Mouse (Mus musculus) kidney, adult 18-20 months (tissue): ENCODE data around the gene Prr9.

ENCODE experiments used
- DNase-seq: peaks from one replicate; pipeline ENCODE4 v3.0.0; 2021

Gene Prr9

DNA sequence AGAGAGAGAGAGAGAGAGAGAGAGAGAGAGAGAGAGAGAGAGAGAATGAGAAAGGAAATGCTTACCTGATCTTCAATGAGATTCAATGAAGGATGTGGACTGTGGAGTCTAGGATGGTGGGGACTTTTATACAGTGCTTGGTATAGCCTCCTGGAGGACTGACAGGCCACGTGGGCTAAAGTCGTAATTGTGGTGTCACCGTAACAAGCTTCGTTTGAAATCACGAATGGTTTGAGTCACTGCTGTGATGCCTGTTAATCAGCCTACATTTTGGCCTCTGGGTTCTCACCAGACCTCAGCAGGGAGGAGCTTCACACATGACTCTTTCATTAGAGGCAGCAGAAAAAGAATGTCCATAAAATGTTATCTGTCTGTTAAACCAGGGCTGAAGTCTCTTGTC, at the start of gene Prr9:
Gene Prr9 (minus strand): TSS at position 101 of the 400 bp plus-strand sequence.
- no peak for DNase-seq

DNA sequence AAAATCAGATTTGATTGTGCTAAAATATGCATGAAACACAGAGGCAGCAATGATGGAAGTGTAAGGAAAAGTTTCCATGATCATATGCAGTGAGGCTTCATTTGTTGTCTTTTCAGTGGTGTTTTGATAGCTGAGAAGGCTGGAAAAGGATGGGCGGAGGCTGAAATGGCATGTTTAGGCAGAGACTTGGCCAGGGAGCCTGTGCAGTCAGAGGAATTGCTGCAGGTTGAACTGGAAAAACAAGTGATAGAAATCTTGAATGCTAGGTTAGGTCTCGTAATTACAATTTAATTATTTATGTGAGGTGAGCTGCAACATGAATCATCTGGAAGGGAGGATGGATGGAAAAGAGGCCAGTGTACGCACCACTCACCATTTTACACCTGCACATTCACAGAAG, 46.1 kb upstream of the Prr9 start:
- DNase-seq: no peak

DNA sequence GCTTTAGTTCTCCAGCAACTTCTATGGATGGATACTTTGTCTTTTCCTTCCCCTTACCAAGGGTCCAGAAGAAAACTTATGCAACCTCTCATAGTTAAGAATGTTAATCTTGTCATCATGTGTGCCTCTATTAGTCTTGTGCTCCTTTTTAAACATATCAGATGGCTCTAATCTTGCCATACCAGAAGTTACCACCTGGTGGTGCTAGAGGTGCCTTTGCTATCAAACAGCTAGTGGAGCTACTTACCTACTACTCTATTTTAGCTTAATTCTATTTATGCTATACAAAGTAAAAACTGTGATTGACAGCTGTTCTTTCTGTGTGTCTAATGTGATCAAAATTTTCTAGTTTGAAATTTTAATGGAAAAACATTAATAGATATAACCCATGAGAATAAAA, 29.6 kb upstream of the Prr9 start:
- peak; percentile 32 for DNase-seq

DNA sequence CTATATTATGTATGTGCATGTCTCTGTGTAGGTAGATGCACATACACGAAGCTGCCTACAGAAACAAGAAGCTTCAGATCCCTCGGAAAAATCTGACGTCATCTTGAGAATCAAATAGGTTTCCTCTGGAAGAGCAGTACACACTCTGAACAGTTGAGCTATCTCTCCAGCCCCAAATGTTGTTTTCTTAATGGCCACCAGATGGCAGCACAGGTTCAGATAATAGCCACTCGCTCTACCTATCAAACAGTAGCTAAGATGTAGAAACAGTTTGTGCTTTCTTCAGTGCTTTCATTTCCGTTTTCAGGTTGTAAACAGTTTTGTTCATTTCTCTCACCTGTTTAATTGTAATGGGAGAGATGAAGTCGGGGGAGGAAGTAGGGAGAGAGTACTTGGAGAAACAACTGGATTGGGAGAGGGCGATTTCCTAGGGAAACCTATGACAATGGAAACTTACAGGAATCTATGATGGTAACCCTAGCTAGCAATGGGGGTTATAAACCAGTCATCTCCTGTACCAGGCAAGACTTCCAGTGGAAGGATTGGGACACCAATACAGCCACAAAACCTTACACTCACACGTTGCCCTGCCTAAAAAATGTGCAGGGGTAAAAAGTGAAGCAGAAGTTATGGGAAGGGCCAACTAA, 27.0 kb upstream of the Prr9 start:
- DNase-seq: peak; percentile 28

DNA sequence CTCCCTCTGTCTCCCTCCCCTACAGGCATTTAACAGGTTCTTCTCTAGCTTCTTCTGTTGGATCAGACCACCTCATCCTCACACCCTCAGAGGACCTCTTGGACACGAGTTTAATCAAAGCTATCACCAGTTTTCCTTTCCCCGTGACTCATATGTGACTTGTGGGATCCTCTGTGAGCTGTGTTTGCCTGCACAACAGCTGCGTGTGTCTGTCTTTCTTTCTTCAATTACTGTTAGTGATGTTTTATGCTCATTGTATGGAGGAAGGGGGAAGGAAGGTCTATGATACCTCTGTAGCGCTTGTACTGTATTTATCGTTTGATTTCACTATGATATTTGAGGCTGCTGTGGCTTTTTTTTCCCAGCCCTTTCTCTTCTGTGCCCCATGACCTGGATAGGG, 24.2 kb upstream of the Prr9 start:
- DNase-seq: no peak

DNA sequence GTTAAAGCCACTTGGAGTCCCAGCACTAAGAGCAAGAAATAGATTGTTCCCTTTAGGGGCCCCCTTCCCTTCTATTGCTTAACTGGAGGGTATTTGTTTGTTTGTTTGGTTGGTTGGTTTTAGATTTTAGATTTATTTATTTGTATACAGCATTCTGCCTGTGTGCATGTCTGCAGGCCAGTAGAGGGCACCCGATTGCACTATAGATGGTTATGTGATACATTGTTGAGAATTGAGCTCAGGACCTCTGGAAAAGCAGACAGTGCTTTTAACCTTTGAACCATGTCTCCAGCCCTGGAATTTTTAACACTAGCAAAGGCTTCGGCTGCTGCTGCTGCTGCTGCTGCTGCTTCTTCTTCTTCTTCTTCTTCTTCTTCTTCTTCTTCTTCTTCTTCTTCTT, 23.7 kb upstream of the Prr9 start:
- no peak for DNase-seq

DNA sequence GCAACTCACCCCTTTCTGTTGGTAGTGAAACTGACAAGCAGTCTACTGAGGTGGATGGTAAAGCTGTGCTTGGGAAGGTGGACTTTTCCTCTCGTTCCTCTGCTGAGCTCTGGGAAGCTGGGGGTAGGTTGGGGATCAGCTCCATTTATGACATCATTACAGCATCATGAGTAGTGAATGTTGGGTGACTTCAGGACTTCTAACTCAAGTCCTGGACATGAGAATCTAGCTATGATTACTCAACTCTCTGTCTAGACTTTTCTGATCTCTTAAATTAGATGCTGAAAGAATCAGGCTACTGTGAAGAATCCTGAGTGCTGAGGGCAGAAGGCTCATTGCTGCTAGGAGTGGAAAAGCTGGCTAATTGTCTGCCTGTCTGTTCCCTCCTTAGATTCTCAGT, 18.9 kb upstream of the Prr9 start, which contains the start of gene Lelp1:
Gene Lelp1 (minus strand): TSS at position 101 of the 400 bp plus-strand sequence.
- DNase-seq: no peak

DNA sequence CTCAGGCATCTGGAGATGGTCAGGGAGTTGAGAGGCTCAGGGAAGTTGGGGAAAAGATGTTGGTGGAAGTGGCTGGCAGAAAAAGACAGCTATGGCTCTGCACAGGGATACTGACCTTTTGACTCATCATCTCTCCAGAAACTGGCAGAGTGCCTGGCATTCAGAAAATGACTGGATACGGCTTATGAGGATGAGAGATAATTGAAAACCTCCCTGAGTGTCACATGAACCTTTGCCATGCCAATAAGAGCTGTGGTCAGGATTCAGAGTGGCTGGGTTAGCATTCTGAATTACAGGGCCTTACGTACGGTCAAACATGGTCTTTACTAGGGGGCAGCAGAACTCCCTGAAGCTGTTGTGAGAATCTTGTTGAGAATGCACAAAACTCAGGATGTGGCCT, 2.8 kb downstream of the Prr9 start:
- no peak for DNase-seq

DNA sequence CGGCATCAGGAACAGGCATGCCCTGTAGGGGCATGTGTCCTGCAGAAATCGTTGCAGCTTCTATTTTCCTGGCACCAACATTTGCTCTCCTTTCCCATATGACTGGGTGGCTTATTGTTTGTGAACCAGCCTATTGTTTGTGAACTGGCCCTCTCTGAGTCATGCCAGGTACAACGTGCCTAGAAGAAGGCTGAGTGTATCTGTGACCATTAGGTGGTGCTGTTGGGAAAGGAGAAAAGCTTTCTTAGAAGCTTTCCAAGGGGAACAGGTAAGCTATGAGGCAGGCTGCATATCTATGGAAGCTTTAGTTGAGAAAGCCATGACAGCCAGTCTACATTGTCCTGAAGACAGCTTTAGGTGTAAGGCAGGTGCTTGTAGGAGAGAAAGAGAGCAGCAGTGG, 5.8 kb downstream of the Prr9 start:
- DNase-seq: peak; percentile 6

DNA sequence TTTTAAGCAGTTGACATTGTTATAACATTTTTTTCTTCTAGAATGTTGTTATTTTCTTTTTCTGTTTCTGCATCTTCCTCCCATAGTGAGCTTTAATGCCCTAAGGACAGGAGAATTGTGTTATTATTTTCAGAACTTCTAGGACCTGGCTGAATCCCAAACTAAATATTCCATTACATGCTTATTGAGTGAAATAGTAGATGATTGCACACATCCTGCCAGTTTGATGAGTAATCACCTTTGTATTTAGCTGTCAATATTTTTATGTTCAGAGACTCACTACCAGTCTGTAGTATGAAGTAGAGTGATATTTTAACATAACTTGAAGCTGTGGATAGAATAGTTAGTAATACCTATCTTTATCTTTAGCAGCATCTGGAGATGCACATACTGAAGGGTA, 12.2 kb downstream of the Prr9 start:
- no peak for DNase-seq

DNA sequence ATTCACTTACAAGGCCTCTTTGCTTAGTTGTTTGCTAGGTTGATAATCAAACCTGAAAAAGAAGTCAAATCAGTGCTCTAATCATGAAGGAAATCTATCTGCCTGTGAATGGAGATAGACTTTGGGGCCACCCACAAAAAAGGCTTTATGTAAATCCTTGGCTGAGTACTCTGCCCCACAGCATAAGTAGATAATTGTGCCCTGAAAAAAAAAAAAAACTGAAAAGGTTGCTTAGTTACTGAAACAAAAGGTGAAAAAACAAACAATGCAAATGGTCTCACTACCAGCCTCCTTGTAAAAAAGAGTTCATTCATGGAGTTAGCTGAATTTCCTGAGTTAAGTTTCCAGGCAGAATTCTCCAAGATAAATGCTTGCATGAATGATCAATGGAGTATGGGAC, 13.0 kb downstream of the Prr9 start:
- DNase-seq: no peak

DNA sequence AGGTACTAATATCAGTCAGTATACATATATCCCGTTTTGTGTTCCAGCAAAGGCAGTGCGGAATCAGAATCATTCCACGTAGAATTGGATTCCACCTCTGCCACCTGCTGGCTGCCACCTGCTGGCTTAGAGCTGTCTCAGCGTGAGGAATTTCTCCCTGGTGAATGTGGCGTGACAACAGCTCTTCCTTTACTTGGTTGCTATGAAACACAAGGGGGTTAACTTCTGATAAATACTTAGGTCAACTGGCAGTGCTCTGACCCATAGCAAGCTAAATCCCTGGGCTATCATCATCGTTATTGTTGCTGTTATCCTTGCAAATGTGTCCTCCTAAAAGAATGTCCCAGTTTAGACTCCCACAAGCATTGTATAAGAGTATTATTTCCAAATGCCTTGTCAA, 17.2 kb downstream of the Prr9 start:
- peak; percentile 54 for DNase-seq

DNA sequence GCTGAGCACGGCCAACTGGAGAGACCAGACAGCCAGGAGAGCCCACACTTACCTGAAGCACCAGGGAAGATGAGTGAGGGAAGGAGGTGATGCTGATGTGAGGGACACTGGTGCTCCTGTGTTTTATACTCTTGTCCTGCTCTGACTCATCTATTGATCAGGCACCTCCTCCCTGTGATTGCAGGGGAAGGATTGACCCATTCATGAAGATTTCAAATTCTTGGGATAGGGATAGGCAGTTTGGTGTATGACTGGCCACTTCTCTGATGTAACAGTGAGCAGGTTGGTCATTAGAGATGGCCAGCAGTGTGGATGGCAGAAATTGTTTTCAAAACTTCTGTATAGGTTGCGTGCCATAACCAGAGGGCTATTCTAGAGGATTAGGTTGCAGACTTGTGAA, 40.7 kb downstream of the Prr9 start, which contains the start of gene Lor:
Gene Lor (minus strand): TSS at position 101 of the 400 bp plus-strand sequence.
- no peak for DNase-seq

DNA sequence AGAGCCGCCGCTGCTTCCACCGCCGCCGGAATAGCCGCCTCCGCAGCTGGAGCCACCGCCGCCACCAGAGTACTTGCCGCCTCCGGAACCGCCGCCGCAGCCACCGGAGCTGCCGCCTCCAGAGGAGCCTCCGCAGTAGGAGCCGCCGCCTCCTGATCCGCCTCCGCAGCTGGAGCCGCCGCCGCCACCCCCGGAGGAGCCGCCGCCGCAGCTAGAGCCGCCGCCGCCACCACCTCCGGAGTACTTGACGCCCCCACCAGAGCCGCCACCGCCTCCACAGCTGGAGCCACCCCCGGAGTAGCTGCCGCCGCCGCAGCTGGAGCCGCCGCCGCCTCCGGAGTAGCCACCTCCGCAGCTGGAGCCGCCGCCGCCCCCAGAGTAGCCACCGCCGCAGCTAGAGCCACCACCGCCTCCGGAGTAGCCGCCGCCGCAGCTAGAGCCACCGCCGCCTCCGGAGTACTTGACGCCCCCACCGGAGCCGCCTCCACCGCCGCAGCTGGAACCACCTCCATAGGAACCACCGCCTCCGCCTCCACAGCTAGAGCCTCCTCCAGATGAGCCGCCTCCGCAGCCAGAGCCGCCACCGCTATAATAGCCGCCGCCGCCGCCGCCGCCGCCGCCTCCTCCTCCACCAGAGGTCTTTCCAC, 42.3 kb downstream of the Prr9 start:
- peak; percentile 47 for DNase-seq

DNA sequence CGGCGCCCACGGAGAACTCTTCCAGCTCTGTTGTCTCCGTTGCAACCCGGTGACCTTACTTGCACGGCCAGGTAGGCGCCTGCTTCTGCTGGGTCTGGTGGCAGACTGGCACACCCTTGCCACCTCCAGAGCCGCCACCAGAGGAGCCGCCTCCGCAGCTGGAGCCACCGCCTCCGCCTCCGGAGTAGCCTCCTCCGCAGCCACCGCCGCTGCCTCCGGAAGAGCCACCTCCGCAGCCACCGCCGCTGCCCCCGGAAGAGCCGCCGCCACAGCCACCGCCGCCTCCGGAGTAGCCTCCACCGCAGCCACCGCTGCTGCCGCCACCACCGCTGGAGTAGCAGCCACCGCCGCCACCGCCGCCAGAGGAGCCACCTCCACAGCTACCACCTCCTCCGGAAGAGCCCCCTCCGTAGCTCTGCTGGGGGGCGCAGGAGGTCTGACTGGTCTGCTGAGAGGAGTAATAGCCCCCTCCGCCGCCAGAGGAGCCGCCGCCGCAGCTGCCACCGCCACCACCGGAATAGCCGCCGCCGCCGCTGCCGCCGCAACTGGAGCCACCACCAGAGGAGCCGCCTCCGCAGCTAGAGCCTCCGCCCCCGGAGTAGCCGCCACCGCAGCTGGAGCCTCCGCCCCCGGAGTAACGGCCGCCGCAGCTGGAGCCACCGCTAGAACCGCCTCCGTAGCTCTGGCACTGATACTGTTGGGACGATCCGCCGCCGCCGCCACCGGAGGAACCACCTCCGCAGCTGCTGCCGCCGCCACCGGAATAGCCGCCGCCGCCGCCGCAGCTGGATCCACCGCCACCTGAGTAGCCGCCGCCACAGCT, 43.1 kb downstream of the Prr9 start:
- DNase-seq: peak; percentile 80
